Mouse (Mus musculus): ENCODE measurements at regions not wholly inside any gene's neighbourhood (a gene's known extent, or its start where the extent isn't known, plus 50 kb on each side); places are given as distances from the start of the nearest gene placed in this dataset.
A peak's percentile ranks its signal among the peaks of the same experiment; 100 is the strongest.

GRCm38 (mm10) chr13:112043524-112044246 is 234.9 kb upstream of the Map3k1 start:
- no peak for DNase-seq

GRCm38 (mm10) chr13:112044372-112044771 is 235.6 kb upstream of the Map3k1 start:
- no peak for DNase-seq

DNA sequence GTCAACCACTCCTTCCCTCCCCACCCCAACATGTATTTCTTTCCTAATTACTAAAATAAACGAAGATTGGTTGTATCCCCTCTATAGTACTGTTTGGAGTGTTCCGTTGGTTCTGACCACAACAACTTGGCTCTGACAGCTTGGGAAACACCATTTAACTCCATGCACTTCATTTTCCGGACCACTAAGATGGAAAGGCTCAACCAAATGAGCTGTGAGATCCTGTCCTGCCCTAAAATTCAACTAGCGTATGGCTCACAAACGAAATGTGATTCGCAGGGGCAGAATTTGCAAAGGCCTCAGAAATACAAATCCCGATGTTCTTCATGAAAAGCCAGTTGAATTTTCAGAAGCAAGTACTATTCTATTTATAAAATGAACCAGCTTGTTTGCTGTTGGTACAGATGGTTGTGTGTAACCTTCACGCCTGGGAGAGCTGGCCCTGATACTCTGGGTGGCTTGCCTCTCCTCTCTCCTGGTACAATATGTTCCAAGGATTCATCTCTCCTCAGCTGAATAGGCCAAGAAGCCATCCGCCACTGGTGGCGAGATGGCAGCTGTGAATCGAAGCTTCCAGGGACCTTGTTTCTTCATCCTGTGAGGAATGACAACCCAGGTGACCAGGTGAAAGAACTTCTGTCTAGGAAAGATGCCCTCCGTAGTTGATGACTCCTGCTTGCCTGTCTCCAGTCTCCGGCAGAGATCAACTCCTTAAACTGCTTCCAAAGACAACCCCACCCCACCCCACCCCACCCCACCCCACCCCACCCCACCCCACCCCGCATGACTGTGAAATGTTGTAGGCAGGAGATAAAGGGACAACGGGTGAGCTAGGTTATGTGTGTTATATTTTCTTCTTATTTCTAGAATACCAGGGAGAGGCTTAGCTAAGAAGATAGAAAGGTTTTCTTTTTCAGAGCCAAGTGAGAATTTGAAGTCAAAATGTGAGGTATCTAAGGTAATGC is 237.7 kb upstream of the Map3k1 start:
- DNase-seq, result no peak

DNA sequence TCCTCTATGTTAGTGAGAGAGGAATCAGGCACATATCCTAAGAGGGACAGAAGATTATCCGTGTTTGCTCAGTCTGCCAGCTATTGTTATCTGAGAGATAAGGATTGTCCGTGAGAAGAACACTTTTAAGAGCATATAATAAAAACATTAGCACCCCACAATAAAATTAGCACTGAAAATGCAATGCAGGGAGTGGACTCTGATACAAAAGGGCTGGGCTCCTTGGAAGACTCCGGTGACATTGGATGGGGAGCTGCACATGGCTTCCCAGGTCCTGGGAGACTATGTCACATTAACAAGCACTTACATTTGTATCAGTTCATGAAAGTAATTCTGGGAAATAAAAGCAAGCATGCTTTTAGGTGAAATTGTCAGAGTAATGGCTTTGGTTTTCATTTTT is 238.6 kb upstream of the Map3k1 start:
- no peak for DNase-seq

GRCm38 (mm10) chr13:112047874-112048273 is 239.1 kb upstream of the Map3k1 start:
- DNase-seq, result no peak

- DNase-seq, result no peak
Measured at GRCm38 (mm10) chr13:112048327-112048726, 239.5 kb upstream of the Map3k1 start.

DNA sequence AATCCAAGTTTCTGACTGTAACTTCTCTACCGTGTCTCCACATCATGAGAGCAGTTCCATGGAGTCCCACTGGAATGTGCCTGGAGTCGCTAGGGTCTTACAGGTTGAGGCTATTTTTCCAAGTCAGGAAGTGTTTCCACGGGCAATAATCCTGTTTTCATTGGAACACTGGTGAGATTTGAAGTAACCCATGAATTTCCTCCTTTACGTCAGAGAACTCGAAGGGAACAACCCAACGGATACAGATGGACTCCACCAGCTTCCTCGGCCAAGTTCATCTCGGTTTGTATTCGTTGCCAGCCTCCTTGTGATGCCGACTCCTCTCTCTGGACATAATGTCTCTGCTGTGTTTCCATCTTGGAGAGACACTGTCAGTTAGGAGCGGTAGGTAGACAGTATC is 237.4 kb upstream of the Ankrd55 start:
- no peak for DNase-seq

GRCm38 (mm10) chr13:112052011-112052410 is 236.2 kb upstream of the Ankrd55 start:
- no peak for DNase-seq

GRCm38 (mm10) chr13:112052456-112052855 is 235.8 kb upstream of the Ankrd55 start:
- DNase-seq, result no peak

- DNase-seq, result no peak
Measured at GRCm38 (mm10) chr13:112054879-112055371, 233.3 kb upstream of the Ankrd55 start.

DNA sequence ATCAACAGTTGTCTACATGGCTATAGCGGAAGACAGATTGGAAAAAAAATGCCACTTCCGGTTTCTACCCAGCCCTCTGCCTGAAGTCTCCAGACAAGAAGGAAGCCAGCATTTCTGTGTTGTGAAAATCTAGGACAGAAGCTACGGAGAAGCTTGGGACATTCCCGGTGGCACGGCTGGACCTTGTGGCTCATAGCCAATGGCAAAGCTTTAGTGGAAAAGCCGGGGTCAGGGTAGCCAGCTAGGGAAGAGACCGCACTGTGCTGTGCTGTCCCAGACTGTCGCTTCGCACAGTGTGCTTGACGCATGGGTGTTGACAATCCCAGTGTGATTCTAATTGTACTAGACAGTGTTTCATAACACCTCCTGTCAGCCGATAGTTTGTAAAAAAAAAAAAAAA is 230.0 kb upstream of the Ankrd55 start:
- DNase-seq, result peak; percentile 38

DNA sequence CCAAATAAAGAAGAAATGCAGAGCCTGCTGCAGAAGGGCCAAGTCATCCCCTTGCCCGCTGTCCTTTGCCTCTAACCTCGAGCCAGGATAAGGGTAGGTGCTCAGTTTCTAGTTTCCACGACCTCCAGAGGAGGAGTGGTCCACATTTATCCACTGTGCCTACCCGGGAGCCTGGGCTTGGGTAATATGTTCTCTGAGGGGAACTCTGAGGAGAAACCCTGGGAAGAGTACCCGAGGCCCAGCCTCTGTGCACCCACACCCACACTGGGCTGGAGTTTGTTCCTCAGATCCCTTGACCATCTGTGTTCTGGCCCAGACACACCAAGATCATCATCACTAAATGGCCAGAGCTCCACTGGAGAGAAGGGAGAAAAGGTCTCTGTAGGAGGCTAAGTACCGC is 229.5 kb upstream of the Ankrd55 start:
- DNase-seq, result no peak

DNA sequence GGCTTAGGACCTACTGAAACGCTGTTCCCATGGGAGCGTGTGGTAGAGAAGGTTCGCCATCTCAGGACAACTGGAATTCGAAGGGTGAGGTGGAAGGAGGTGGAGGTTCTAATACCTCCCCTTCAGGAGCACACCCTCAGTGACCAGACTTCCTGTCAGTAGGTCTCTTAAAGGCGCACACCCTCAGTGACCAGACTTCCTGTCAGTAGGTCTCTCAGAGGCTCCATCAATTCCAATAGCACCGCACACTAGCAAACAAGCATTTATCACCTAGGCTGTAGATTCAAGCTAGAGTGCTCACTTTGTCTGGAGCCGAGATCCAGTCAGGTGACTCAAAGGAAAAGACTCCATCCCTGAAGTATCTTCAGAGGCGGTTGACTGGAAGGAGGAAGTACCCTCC is 226.2 kb upstream of the Ankrd55 start:
- no peak for DNase-seq

- DNase-seq, result no peak
Measured at GRCm38 (mm10) chr13:112063409-112064111, 224.7 kb upstream of the Ankrd55 start.

- DNase-seq, result no peak
Measured at GRCm38 (mm10) chr13:112064681-112065080, 223.6 kb upstream of the Ankrd55 start.

- no peak for DNase-seq
Measured at GRCm38 (mm10) chr13:112067066-112067847, 221.0 kb upstream of the Ankrd55 start.

DNA sequence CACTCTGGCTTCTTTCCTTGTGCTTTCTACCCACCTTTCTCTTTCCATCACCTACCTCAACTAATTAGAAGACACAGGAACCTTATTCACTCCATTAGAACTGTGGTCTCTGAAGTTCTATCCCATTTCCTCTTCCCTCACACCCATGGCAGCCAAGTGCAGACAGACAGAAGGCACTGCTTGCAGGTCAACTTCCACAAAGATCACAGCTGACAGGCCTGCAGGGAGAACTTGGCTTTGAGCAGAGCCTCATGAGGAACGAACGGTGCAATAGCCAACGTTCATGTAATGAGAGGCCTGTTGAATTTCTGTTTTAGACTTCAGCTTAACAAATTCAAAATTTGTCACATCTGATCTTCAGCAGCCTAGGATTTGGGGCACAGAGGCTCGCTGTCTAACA is 217.5 kb upstream of the Ankrd55 start:
- DNase-seq, result no peak

GRCm38 (mm10) chr13:112071209-112071955 is 216.9 kb upstream of the Ankrd55 start:
- no peak for DNase-seq

DNA sequence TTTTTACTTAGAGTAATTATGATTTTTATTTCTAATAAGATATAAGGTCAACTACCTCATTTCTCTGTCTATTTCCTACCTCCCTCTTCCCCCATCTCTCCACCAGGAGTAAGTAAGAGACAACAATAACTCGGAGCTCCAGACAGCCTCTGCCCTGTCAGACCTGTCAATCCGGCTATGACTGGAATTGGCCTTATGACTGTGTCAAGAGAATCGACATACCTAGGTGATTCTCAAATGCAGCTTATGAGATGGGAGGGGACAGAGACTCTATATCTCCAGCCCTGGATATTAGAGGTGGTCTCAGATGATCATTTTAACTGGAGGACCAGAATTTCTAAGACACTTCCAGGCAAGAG is 216.3 kb upstream of the Ankrd55 start:
- no peak for DNase-seq

DNA sequence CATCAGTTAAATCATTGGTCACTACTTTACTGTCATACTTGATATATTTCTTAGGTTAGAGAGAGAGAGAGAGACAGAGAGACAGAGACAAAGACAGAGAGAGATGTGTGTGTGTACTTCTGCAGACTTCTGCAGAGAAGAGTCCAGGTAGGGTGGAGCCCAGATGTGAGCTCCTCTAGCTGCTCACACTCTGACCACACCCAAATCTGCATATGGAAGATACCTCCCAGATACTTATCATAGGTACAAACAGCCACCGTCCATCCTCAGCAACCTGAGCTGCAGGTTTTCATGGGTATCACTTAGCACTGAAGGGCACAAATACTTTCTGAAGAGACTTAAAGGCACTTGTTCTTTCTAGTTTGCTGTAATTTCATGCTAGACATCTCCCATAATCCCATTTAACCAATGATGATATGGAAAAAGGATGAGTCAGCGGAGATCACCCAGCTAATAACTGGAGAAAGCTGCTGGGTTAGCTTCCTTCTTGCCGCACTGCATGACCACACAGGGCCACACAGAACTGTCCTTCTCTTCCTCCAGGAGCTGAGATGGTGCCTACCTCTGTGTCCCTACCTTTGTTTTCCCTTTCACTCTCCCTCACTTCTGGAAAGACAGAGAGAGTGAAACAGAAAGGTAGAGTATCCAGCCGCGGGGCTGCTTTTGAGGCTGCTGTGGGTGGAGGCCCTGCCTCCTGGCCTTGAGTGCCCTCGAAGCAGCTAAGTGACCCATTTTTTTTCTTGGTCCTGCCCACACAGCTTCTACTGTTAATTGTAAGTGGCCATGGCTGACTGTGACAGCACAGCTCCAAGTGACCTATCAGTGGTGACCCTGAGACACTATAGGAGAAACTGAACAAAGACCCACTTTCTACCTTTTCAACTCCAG is 214.5 kb upstream of the Ankrd55 start:
- DNase-seq, result no peak

All from retina, postnatal 1 day (tissue).